Mouse (Mus musculus) stomach, postnatal 0 days (tissue): Measurements from ENCODE around the gene Mbnl2.

Experiments
- CTCF ChIP-seq: IDR thresholded peaks from 2 replicates; pipeline ENCODE4 v1.5.1; 2016; ENCODE audit warnings: antibody characterized with exemption, low read depth, mild to moderate bottlenecking, moderate library complexity
- EP300 ChIP-seq: optimal IDR thresholded peaks from 2 replicates; pipeline ENCODE3; 2016; ENCODE audit warnings: antibody characterized with exemption

DNA sequence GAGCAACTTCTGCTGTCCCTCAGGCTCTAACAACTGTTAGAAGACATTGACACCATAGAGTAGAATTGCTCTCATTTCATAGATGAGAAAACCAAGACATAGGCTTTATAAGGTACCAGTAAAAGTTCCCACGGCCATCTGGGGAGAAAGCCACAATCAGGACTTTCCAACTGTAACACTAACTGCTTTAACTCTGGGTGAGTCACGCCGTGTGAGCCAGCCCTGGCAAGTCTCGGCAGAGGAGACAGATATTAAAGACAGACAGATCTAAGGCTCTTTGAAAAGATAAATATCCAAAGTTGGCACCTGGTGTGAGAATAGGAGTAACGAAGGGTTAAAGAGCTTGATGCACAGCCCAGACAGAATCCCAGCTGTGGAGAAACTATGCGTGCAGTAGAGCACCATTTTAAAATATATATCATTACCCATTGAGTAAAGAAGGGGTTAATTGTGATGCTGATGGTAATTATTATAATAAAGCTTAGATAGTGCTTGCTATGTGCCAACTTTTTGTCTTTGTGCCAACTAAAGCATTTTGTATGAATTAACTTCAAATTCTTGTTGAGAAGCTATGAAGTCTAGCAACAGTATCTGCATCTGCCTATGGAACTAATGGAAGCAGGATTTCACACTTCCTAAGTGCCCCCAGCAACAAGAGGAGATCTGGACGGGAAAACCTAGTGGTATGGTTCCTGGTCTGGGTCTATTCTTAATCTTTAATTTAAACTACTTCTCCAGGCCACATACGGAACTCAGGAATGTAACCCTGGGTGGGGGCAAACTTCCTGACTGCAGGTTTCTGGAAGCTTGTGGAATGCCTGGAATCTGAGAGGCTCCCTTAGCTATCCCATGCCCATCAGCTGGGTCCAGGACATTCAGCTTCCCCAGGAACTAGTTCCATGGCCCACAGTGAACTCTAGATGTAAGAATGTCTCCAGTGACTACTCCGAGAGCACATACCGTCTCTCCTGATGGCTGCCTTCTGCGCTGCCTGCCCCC lies 97.9 kb downstream of the Mbnl2 start:
- no peak for TF ChIP-seq CTCF
- no peak for TF ChIP-seq EP300
